Mouse (Mus musculus) testis, adult 2 months (tissue): Measurements from ENCODE around the gene Sod1.

Experiments
- CTCF ChIP-seq: fragments of 200-500 bp; IDR thresholded peaks from 2 replicates; pipeline ENCODE4 v1.5.1; 2012; ENCODE audit warnings: low read depth, mild to moderate bottlenecking, inconsistent platforms, low read length, moderate library complexity; ENCODE audit not compliant: control insufficient read depth, insufficient read depth, insufficient replicate concordance
- POLR2A ChIP-seq: fragments of 200-500 bp; IDR thresholded peaks from 2 replicates; pipeline ENCODE4 v1.6.1; 2012; ENCODE audit warnings: low read depth, mild to moderate bottlenecking, inconsistent platforms, low read length, moderate library complexity; ENCODE audit not compliant: control insufficient read depth

GRCm38 (mm10) chr16:90265106-90265505 lies 44.6 kb downstream of the Sod1 start:
- no peak for TF ChIP-seq CTCF
- TF ChIP-seq POLR2A, result no peak
